Mouse (Mus musculus): Measurements from ENCODE around the gene Ufsp2.

Gene Ufsp2

GRCm38 (mm10) chr8:46010746-46011680, 35.7 kb downstream of the Ufsp2 start:
- in situ Hi-C loops (cut with MboI), result no loop called here

DNA sequence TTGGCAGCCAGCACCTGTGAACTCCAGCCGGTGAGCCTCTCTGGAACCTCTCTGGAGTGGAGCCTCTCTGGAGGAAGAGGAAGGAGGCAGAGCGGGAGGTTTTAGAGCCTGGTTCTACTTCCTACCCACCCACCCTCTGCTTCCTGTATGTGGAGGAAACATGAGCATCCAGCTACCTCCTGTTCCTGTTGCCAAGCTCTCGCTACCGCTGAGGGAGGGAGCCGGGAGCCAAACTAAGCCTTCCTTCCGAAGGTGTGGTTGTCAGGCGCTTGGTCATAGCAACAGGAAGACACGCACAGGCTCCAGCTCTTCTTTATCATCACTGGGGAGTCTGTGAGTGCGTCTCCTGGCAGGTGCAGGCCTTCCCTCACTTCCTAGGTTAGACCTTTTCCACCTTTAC, 46.9 kb downstream of the Ufsp2 start:
- in situ Hi-C loops (cut with MboI), result no loop called here

DNA sequence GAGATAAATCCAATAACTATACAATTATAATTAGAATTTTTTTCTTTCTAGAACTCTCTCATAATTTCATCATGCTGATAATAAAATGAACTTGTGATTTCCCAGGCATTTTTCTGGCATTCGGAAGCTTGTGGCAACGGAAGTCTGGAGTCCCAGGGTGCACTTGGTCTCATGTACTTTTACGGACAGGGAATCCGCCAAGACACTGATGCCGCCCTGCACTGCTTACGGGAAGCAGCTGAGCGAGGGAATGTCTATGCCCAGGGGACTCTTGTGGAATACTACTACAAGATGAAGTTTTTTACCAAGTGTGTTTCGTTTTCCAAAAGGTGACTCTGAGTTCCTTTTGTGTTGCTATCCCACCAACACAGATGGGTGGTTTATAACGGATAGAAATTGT, 47.4 kb downstream of the Ufsp2 start:
- in situ Hi-C loops (cut with MboI), result no loop called here

- in situ Hi-C loops (cut with MboI), result no loop called here
Observed at GRCm38 (mm10) chr8:46024392-46024791, 49.1 kb downstream of the Ufsp2 start.

GRCm38 (mm10) chr8:46036217-46036616, 60.9 kb downstream of the Ufsp2 start:
- in situ Hi-C loops (cut with MboI), result no loop called here

DNA sequence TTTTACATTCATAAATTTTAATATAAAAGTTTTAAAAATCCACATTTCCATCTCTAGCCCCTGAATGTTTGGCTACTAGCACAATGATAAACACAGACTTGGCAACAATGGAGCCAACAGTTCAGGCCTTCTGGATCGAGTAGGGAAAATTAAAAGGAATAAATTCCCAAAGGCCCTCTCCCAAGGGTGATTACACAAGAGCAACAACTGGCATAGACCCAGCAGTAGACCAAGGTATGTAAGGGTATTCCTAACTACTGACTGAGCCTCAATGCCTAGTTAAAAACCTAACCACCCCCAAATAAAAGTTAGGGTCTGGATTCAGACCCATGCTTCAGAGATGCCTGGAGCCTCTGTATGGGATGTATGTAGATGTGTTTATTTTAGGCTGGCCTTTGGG, 64.3 kb downstream of the Ufsp2 start:
- in situ Hi-C loops (cut with MboI), result no loop called here

DNA sequence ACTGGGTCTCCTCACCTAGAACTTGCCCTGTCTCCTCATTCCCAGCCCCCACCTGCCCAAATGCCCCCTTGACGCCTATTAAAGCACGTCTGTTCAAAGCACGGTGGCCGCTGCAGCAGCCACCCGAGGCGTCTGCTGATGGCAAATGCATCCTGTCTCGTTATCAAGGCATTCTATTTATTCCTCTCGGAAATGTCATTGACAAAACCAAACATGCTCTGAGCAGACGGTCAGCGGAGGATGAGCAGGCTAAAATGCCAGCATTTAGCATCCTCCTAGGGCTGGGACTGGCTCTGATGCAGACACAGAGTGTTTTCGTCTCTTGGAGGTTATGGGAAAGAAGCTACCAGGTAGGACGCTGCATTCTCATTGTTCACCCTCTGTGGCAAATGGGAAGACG, 64.9 kb downstream of the Ufsp2 start:
- in situ Hi-C loops (cut with MboI), result no loop called here
